Mouse (Mus musculus): ENCODE data around the gene Tmem150a. TPM values are rescaled to one million over a fixed set of nuclear protein-coding genes. Genes with fewer than 3 reads are reported as not detected.

The Tmem150a gene
- polyA plus RNA-seq, 1 experiment, result 19.4 TPM

- Histone ChIP-seq H3K27ac (ENCODE audit: control insufficient read depth, insufficient read depth, low read length) (peak within 1 kb of the TSS; percentile 78), H3K4me3 (ENCODE audit: control insufficient read depth, insufficient read depth, low read length) (peak within 1 kb of the TSS; percentile 100), H3K27me3 (ENCODE audit: control insufficient read depth, insufficient read depth, low read length) (no peaks in the 10 kb centered on the region), H3K4me1 (replicated peaks; ENCODE audit: control insufficient read depth, insufficient read depth, low read length) (peaks cover 4% of the 10 kb centered on the region), H3K36me3 (ENCODE audit: control insufficient read depth, insufficient read depth, low read length) (peaks cover 18% of the 10 kb centered on the region)
- DNase-seq, result peak; percentile 84
- WGBS, result under 1% methylated on average over 72 of the region's 72 CpGs
- TF ChIP-seq POLR2A (IDR thresholded peaks at IDR 0.05; ENCODE audit: control insufficient read depth, extremely low read depth, insufficient read depth, low read length, poor library complexity) (peak; percentile 9; the same call in 1 of the 2 replicates), CTCF (IDR thresholded peaks at IDR 0.05; ENCODE audit: borderline replicate concordance, control insufficient read depth, extremely low read depth, insufficient read depth, low read length, poor library complexity) (peak; percentile 51; the same call in 1 of the 2 replicates)
These were observed 7.9 kb upstream of the Tmem150a start, which contains the start of gene 0610030E20Rik for GRCm38 (mm10) chr6:72347166-72347941. Gene 0610030E20Rik, plus strand, starts transcription at chr6:72347317.

- peaks cover 4% of the 10 kb centered on the region for H3K4me1 ChIP-seq (replicated peaks; ENCODE audit: control insufficient read depth, insufficient read depth, low read length)
- H3K27ac ChIP-seq (ENCODE audit: control insufficient read depth, insufficient read depth, low read length), result no peak overlapping the region
- no peak for DNase-seq
- H3K36me3 ChIP-seq (ENCODE audit: control insufficient read depth, insufficient read depth, low read length), result peaks cover 18% of the 10 kb centered on the region
- no peak overlapping the region for H3K4me3 ChIP-seq (ENCODE audit: control insufficient read depth, insufficient read depth, low read length)
- H3K27me3 ChIP-seq (ENCODE audit: control insufficient read depth, insufficient read depth, low read length), result no peaks in the 10 kb centered on the region
- WGBS, result 82% methylated on average over 10 of the region's 10 CpGs
- TF ChIP-seq CTCF (IDR thresholded peaks at IDR 0.05; ENCODE audit: borderline replicate concordance, control insufficient read depth, extremely low read depth, insufficient read depth, low read length, poor library complexity) (no peak), POLR2A (IDR thresholded peaks at IDR 0.05; ENCODE audit: control insufficient read depth, extremely low read depth, insufficient read depth, low read length, poor library complexity) (no peak)
These were observed 6.8 kb upstream of the Tmem150a start for GRCm38 (mm10) chr6:72348411-72348810.

GRCm38 (mm10) chr6:72350214-72350613 lies 5.0 kb upstream of the Tmem150a start:
- H3K27me3 ChIP-seq (ENCODE audit: control insufficient read depth, insufficient read depth, low read length), result no peaks in the 10 kb centered on the region; the same call in 1 of the 2 replicates
- no peak overlapping the region for H3K4me3 ChIP-seq (ENCODE audit: control insufficient read depth, insufficient read depth, low read length)
- DNase-seq, result no peak
- H3K4me1 ChIP-seq (replicated peaks; ENCODE audit: control insufficient read depth, insufficient read depth, low read length), result peaks cover 10% of the 10 kb centered on the region
- TF ChIP-seq CTCF (IDR thresholded peaks at IDR 0.05; ENCODE audit: borderline replicate concordance, control insufficient read depth, extremely low read depth, insufficient read depth, low read length, poor library complexity), result no peak
- TF ChIP-seq POLR2A (IDR thresholded peaks at IDR 0.05; ENCODE audit: control insufficient read depth, extremely low read depth, insufficient read depth, low read length, poor library complexity), result no peak
- H3K27ac ChIP-seq (ENCODE audit: control insufficient read depth, insufficient read depth, low read length), result no peak overlapping the region
- H3K36me3 ChIP-seq (ENCODE audit: control insufficient read depth, insufficient read depth, low read length), result peaks cover 18% of the 10 kb centered on the region
- WGBS, result 86% methylated on average over 2 of the region's 2 CpGs

GRCm38 (mm10) chr6:72352636-72353405 lies 2.4 kb upstream of the Tmem150a start:
- 87% methylated on average over 5 of the region's 5 CpGs for WGBS

GRCm38 (mm10) chr6:72354025-72354424 lies 1.2 kb upstream of the Tmem150a start:
- DNase-seq, result no peak
- no peak overlapping the region for H3K4me3 ChIP-seq (ENCODE audit: control insufficient read depth, insufficient read depth, low read length)
- 95% methylated on average over 1 of the region's 1 CpGs for WGBS
- peaks cover 4% of the 10 kb centered on the region; the same call in 1 of the 2 replicates for H3K27me3 ChIP-seq (ENCODE audit: control insufficient read depth, insufficient read depth, low read length)
- H3K36me3 ChIP-seq (ENCODE audit: control insufficient read depth, insufficient read depth, low read length), result peaks cover 15% of the 10 kb centered on the region
- TF ChIP-seq POLR2A (IDR thresholded peaks at IDR 0.05; ENCODE audit: control insufficient read depth, extremely low read depth, insufficient read depth, low read length, poor library complexity) (no peak), CTCF (IDR thresholded peaks at IDR 0.05; ENCODE audit: borderline replicate concordance, control insufficient read depth, extremely low read depth, insufficient read depth, low read length, poor library complexity) (no peak)
- peaks cover 11% of the 10 kb centered on the region for H3K4me1 ChIP-seq (replicated peaks; ENCODE audit: control insufficient read depth, insufficient read depth, low read length)
- H3K27ac ChIP-seq (ENCODE audit: control insufficient read depth, insufficient read depth, low read length), result no peak overlapping the region

More at GRCm38 (mm10) chr6:72352636-72353405, 2.4 kb upstream of the Tmem150a start:
- peaks cover 16% of the 10 kb centered on the region for H3K4me1 ChIP-seq (replicated peaks; ENCODE audit: control insufficient read depth, insufficient read depth, low read length)
- H3K4me3 ChIP-seq (ENCODE audit: control insufficient read depth, insufficient read depth, low read length), result no peak overlapping the region
- no peak overlapping the region for H3K27ac ChIP-seq (ENCODE audit: control insufficient read depth, insufficient read depth, low read length)
- DNase-seq, result no peak
- H3K27me3 ChIP-seq (ENCODE audit: control insufficient read depth, insufficient read depth, low read length), result peaks cover 4% of the 10 kb centered on the region; the same call in 1 of the 2 replicates
- peaks cover 18% of the 10 kb centered on the region for H3K36me3 ChIP-seq (ENCODE audit: control insufficient read depth, insufficient read depth, low read length)
- TF ChIP-seq CTCF (IDR thresholded peaks at IDR 0.05; ENCODE audit: borderline replicate concordance, control insufficient read depth, extremely low read depth, insufficient read depth, low read length, poor library complexity), result no peak
- TF ChIP-seq POLR2A (IDR thresholded peaks at IDR 0.05; ENCODE audit: control insufficient read depth, extremely low read depth, insufficient read depth, low read length, poor library complexity), result no peak

GRCm38 (mm10) chr6:72356001-72356532 lies 820 bp downstream of the Tmem150a start:
- DNase-seq, result no peak
- peak overlapping the region; percentile 53; the same call in 1 of the 2 replicates for H3K4me3 ChIP-seq (ENCODE audit: control insufficient read depth, insufficient read depth, low read length)
- H3K36me3 ChIP-seq (ENCODE audit: control insufficient read depth, insufficient read depth, low read length), result peaks cover 13% of the 10 kb centered on the region; the same call in 1 of the 2 replicates
- H3K4me1 ChIP-seq (replicated peaks; ENCODE audit: control insufficient read depth, insufficient read depth, low read length), result peaks cover 14% of the 10 kb centered on the region
- 83% methylated on average over 8 of the region's 8 CpGs for WGBS
- H3K27me3 ChIP-seq (ENCODE audit: control insufficient read depth, insufficient read depth, low read length), result peaks cover 4% of the 10 kb centered on the region; the same call in 1 of the 2 replicates
- H3K27ac ChIP-seq (ENCODE audit: control insufficient read depth, insufficient read depth, low read length), result no peak overlapping the region
- TF ChIP-seq CTCF (IDR thresholded peaks at IDR 0.05; ENCODE audit: borderline replicate concordance, control insufficient read depth, extremely low read depth, insufficient read depth, low read length, poor library complexity), result no peak
- TF ChIP-seq POLR2A (IDR thresholded peaks at IDR 0.05; ENCODE audit: control insufficient read depth, extremely low read depth, insufficient read depth, low read length, poor library complexity), result no peak

Data from thymus, adult 2 months (tissue).